Mouse (Mus musculus): ENCODE measurements around the gene Gm10717. TPM values are rescaled to one million over a fixed set of nuclear protein-coding genes. Genes with fewer than 3 reads are reported as not detected.
"Not testable (repeated sequence)": the region's sequence is repeated elsewhere in the genome, so short reads cannot be mapped to it uniquely, and the experiment has no call there.

Gene Gm10717
- polyA plus RNA-seq, 1 experiment from 2014 or later = 0.65 TPM

- H3K4me3 ChIP-seq; H3K9me3 ChIP-seq (replicated peaks); H3K9ac ChIP-seq; H3K4me2 ChIP-seq; H3K27ac ChIP-seq; H3K4me1 ChIP-seq; H3K36me3 ChIP-seq (ENCODE audit: poor library complexity, severe bottlenecking); ATAC-seq; H3K27me3 ChIP-seq: not testable (repeated sequence)
- 63% methylated on average over 14 of the region's 16 CpGs for WGBS
Measured at GRCm38 (mm10) chr9:3029276-3030000, 4.2 kb downstream of the Gm10717 start.

- not testable (repeated sequence) for H3K27me3 ChIP-seq; H3K4me3 ChIP-seq; H3K4me1 ChIP-seq; H3K27ac ChIP-seq; H3K4me2 ChIP-seq; H3K36me3 ChIP-seq (ENCODE audit: poor library complexity, severe bottlenecking); H3K9me3 ChIP-seq (replicated peaks); H3K9ac ChIP-seq
- ATAC-seq = 0 out of 2 replicates have a peak, but pooled peaks have one; percentile 48
- WGBS = 57% methylated on average over 2 of the region's 10 CpGs
Measured at GRCm38 (mm10) chr9:3030677-3031318, 5.6 kb downstream of the Gm10717 start.

- H3K9ac ChIP-seq; H3K27me3 ChIP-seq; H3K4me1 ChIP-seq; H3K4me3 ChIP-seq; H3K27ac ChIP-seq; ATAC-seq; H3K36me3 ChIP-seq (ENCODE audit: poor library complexity, severe bottlenecking); H3K4me2 ChIP-seq; H3K9me3 ChIP-seq (replicated peaks): not testable (repeated sequence)
- 54% methylated on average over 1 of the region's 8 CpGs for WGBS
Measured at GRCm38 (mm10) chr9:3034299-3034698, 9.1 kb downstream of the Gm10717 start, which contains the start of gene Gm17535. TSS of gene Gm17535 (plus strand) at chr9:3034599.

DNA sequence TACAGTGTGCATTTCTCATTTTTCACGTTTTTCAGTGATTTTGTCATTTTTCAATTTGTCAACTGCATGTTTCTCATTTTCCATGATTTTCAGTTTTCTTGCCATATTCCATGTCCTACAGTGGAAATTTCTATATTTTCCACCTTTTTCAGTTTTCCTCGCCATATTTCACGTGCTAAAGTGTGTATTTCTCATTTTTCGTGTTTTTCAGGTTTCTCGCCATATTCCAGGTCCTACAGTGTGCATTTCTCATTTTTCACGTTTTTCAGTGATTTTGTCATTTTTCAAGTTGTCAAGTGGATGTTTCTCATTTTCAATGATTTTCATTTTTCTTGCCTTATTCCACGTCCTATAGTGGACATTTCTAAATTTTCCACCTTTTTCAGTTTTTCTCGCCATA lies 11.4 kb downstream of the Gm10717 start, which contains the start of gene Gm10715:
Gm10715 (plus strand) TSS at position 301 of the 400 bp plus-strand sequence.
- not testable (repeated sequence) for ATAC-seq, H3K9ac ChIP-seq
- 74% methylated on average over 8 of the region's 8 CpGs for WGBS

GRCm38 (mm10) chr9:3038161-3038560 lies 12.9 kb downstream of the Gm10717 start:
- not testable (repeated sequence) for H3K4me1 ChIP-seq; ATAC-seq; H3K9ac ChIP-seq; H3K36me3 ChIP-seq (ENCODE audit: poor library complexity, severe bottlenecking); H3K9me3 ChIP-seq (replicated peaks); H3K4me3 ChIP-seq; H3K27ac ChIP-seq; H3K4me2 ChIP-seq; H3K27me3 ChIP-seq
- 62% methylated on average over 4 of the region's 4 CpGs for WGBS

More for the DNA sequence above, 11.4 kb downstream of the Gm10717 start, which contains the start of gene Gm10715:
- not testable (repeated sequence) for H3K27ac ChIP-seq; H3K4me3 ChIP-seq; H3K27me3 ChIP-seq; H3K9me3 ChIP-seq (replicated peaks); H3K4me2 ChIP-seq; H3K4me1 ChIP-seq; H3K36me3 ChIP-seq (ENCODE audit: poor library complexity, severe bottlenecking)

Small RNAs within 50 kb of the gene (microRNA-seq; reads per million reads assigned to microRNA genes)
- not detected for gene Mir101c

Other genes starting within 250 kb of the Gm10717 start
- not detected in 2 replicates for gene Gm10722, start 24.5 kb upstream of the Gm10717 start, polyA plus RNA-seq (2015; fragmentation: Nextera tagmentation; extraction: Ambion mirVana)
- not detected in 2 replicates for gene Gm11168, start 22.1 kb upstream of the Gm10717 start, polyA plus RNA-seq (2015; fragmentation: Nextera tagmentation; extraction: Ambion mirVana)
- 0.30 TPM in 1 of 2 replicates, not detected in the other for gene Gm10721, start 12.3 kb upstream of the Gm10717 start, polyA plus RNA-seq (2015; fragmentation: Nextera tagmentation; extraction: Ambion mirVana)
- not detected in 2 replicates for gene Gm10720, start 9.8 kb upstream of the Gm10717 start, polyA plus RNA-seq (2015; fragmentation: Nextera tagmentation; extraction: Ambion mirVana)
- gene Gm10719, start 8.0 kb upstream of the Gm10717 start, polyA plus RNA-seq (2015; fragmentation: Nextera tagmentation; extraction: Ambion mirVana) = 0.72 TPM in 1 of 2 replicates, not detected in the other
- 0.69 and 2.1 TPM in 2 replicates for gene Gm10718, start 1.9 kb upstream of the Gm10717 start, polyA plus RNA-seq (2015; fragmentation: Nextera tagmentation; extraction: Ambion mirVana)
- gene Gm17535, start 9.2 kb downstream of the Gm10717 start, polyA plus RNA-seq (2015; fragmentation: Nextera tagmentation; extraction: Ambion mirVana) = not detected in 2 replicates
- gene Gm10715, start 11.5 kb downstream of the Gm10717 start, polyA plus RNA-seq (2015; fragmentation: Nextera tagmentation; extraction: Ambion mirVana) = not detected in 2 replicates